In genomic region chr13:29049730-29050129, GRCm38 (mm10) we compare ENCODE assay signal across 13 mouse cellular contexts.
DNase-seq lines count a peak whose midpoint lies in the region; ATAC-seq and TF ChIP-seq lines count a peak whose summit lies in the region.
"Had no signal": no experiment of that assay in that cellular context is flagged by ENCODE, and none has a peak within 500 bp of the region (broad histone marks: within the 10 kb centered on the region; RNA-seq: fewer than 3 reads in every experiment).

No protein-coding gene starts in this region.

- H3K36me3 ChIP-seq in heart, embryonic 12.5 days = no peaks in the 10 kb centered on the region
- no peaks in the 10 kb centered on the region for H3K36me3 ChIP-seq in kidney, postnatal 0 days (ENCODE audit: insufficient read depth, low read length)
- H3K36me3 ChIP-seq: liver, embryonic 15.5 days had no signal

- H3K27ac ChIP-seq in heart, embryonic 12.5 days (ENCODE audit: poor library complexity, severe bottlenecking) = peak overlapping the region; percentile 66; the same call in 1 of the 2 replicates
- H3K27ac ChIP-seq in kidney, postnatal 0 days = no peak overlapping the region
- H3K27ac ChIP-seq: liver, embryonic 15.5 days had no signal

- ATAC-seq in heart, embryonic 12.5 days (ENCODE audit: insufficient number of reproducible peaks, low FRiP score) = no peak
- ATAC-seq in kidney, postnatal 0 days (replicated peaks; ENCODE audit: low FRiP score, low read depth) = no peak

- H3K4me3 ChIP-seq in heart, embryonic 12.5 days = no peak overlapping the region
- H3K4me3 ChIP-seq in kidney, postnatal 0 days (replicated peaks; ENCODE audit: low read depth, low read length) = no peak overlapping the region
- H3K4me3 ChIP-seq: liver, embryonic 15.5 days; megakaryocyte, embryonic 14.5 days had no signal

- intact Hi-C loops in heart, postnatal 14 days (cut with DNase I) = no loop called here
- intact Hi-C loops in left cerebral cortex, postnatal 4 days (cut with DNase I) = no loop called here

- H3K4me2 ChIP-seq in heart, embryonic 12.5 days = no peak overlapping the region
- H3K4me2 ChIP-seq in kidney, postnatal 0 days (ENCODE audit: low read length) = no peak overlapping the region
- H3K4me2 ChIP-seq: liver, embryonic 15.5 days had no signal

- H3K27me3 ChIP-seq in heart, embryonic 12.5 days (replicated peaks) = no peaks in the 10 kb centered on the region
- H3K27me3 ChIP-seq in kidney, postnatal 0 days (ENCODE audit: insufficient read depth, low read length) = no peaks in the 10 kb centered on the region
- H3K27me3 ChIP-seq: liver, embryonic 15.5 days; megakaryocyte, embryonic 14.5 days had no signal

- TF ChIP-seq CTCF in kidney, postnatal 0 days (IDR thresholded peaks at IDR 0.05; ENCODE audit: low read depth) = no peak

- WGBS in heart, embryonic 12.5 days = 33% methylated on average over 4 of the region's 4 CpGs
- WGBS in kidney, postnatal 0 days = 22% methylated on average over 4 of the region's 4 CpGs

- peaks cover 23% of the 10 kb centered on the region for H3K4me1 ChIP-seq in heart, embryonic 12.5 days (replicated peaks)
- H3K4me1 ChIP-seq in kidney, postnatal 0 days (replicated peaks; ENCODE audit: insufficient read depth, low read length) = 0 out of 2 replicates have a peak, but pooled peaks cover 3% of the 10 kb centered on the region
- H3K4me1 ChIP-seq: liver, embryonic 15.5 days; megakaryocyte, embryonic 14.5 days had no signal

- no peaks in the 10 kb centered on the region for H3K9me3 ChIP-seq in heart, embryonic 12.5 days (replicated peaks)
- no peaks in the 10 kb centered on the region for H3K9me3 ChIP-seq in kidney, postnatal 0 days (replicated peaks; ENCODE audit: low read length)
- H3K9me3 ChIP-seq: liver, embryonic 15.5 days; megakaryocyte, embryonic 14.5 days had no signal

- DNase-seq in heart, postnatal 14 days = no peak
- peak; percentile 63 for DNase-seq in kidney, postnatal 0 days (ENCODE audit: low spot score)
- DNase-seq in kidney, adult 11 months = no peak
- DNase-seq in retina, embryonic 14.5 days (ENCODE audit: low spot score) = peak; percentile 35
- DNase-seq in retina, postnatal 1 day = no peak
- DNase-seq in cerebellum, adult 9-10 months = no peak
- DNase-seq in left cerebral cortex, postnatal 4 days = no peak
- DNase-seq: adrenal gland, postnatal 36 days; B cell, adult 2 months; layer of hippocampus, adult 9-11 months had no signal

- no peak overlapping the region for H3K9ac ChIP-seq in heart, embryonic 12.5 days
- no peak overlapping the region for H3K9ac ChIP-seq in kidney, postnatal 0 days (ENCODE audit: low read depth, low read length)
- H3K9ac ChIP-seq: liver, embryonic 15.5 days had no signal

Comparison
In these comparisons a context has a peak if more than half of its experiments do, and no peak if none do; other contexts are left out.
1. DNase-seq: peak in kidney, postnatal 0 days (single experiment) and retina, embryonic 14.5 days (single experiment); none in heart, postnatal 14 days (0 of 2), kidney, adult 11 months (single experiment), retina, postnatal 1 day (single experiment), cerebellum, adult 9-10 months (single experiment) and left cerebral cortex, postnatal 4 days (single experiment).